Mouse (Mus musculus) stomach, embryonic 14.5 days (tissue): Measurements from ENCODE around the gene Psg18. TPM values are rescaled to one million over a fixed set of nuclear protein-coding genes. Genes with fewer than 3 reads are reported as not detected.
"Not testable (repeated sequence)": the region's sequence is repeated elsewhere in the genome, so short reads cannot be mapped to it uniquely, and the experiment has no call there.

Source experiments
- ATAC-seq: fragments of 200-750 bp; cut with Nextera tagmentation; 2 replicates; pipeline ENCODE4 v1.8.0; 2017; ENCODE audit warnings: low read depth, moderate TSS enrichment; ENCODE audit not compliant: insufficient number of reproducible peaks, insufficient read depth, low FRiP score
- H3K27ac ChIP-seq: fragments of 300-500 bp; sonication (generic); 2 replicates; pipeline ENCODE4 v1.5.1; 2014; ENCODE audit warnings: mild to moderate bottlenecking, low read length, moderate library complexity, mixed read lengths
- H3K27me3 ChIP-seq: fragments of 300-500 bp; sonication (generic); 2 replicates; pipeline ENCODE4 v1.6.1; 2014; ENCODE audit warnings: low read length, control low read depth, mixed read lengths; ENCODE audit not compliant: control insufficient read depth, insufficient read depth
- H3K36me3 ChIP-seq: fragments of 300-500 bp; sonication (generic); 2 replicates; pipeline ENCODE4 v1.6.1; 2014; ENCODE audit warnings: mild to moderate bottlenecking, control low read depth, low read length, moderate library complexity, mixed read lengths; ENCODE audit not compliant: control insufficient read depth, insufficient read depth
- H3K4me1 ChIP-seq: fragments of 300-500 bp; sonication (generic); 2 replicates; pipeline ENCODE4 v1.6.1; 2014; ENCODE audit warnings: low read length, control low read depth, mixed read lengths; ENCODE audit not compliant: control insufficient read depth, insufficient read depth
- H3K4me2 ChIP-seq: fragments of 300-500 bp; sonication (generic); replicated peaks from 2 replicates; pipeline ENCODE4 v1.6.1; 2014; ENCODE audit warnings: low read depth, low read length, control low read depth
- H3K4me3 ChIP-seq: fragments of 300-500 bp; sonication (generic); 2 replicates; pipeline ENCODE4 v1.5.1; 2014; ENCODE audit warnings: low read depth, low read length, control low read depth
- H3K9ac ChIP-seq: fragments of 300-500 bp; sonication (generic); replicated peaks from 2 replicates; pipeline ENCODE4 v1.6.1; 2014; ENCODE audit warnings: low read depth, mild to moderate bottlenecking, control low read depth, low read length, moderate library complexity, mixed read lengths
- H3K9me3 ChIP-seq: fragments of 300-500 bp; sonication (generic); 2 replicates; pipeline ENCODE4 v1.6.1; 2016; ENCODE audit warnings: low read depth, low read length, control low read depth; ENCODE audit not compliant: control insufficient read depth
- WGBS: fragments of 180-500 bp; shearing (Covaris S2); extraction: QIAGEN DNeasy Blood & Tissue Kit; methylation state at CpG from one replicate; pipeline ENCODE4 v1.1.7; 2014; 5-methylcytosine and 5-hydroxymethylcytosine counted together
- polyA plus RNA-seq: library from polyadenylated mRNA; unstranded; fragments of >200 nt; fragmentation: Nextera tagmentation; extraction: Ambion mirVana; gene quantifications from 2 replicates; pipeline ENCODE4 v1.2.1, GENCODE M21; 2014

Psg18 gene
- polyA plus RNA-seq: not detected in 2 replicates

GRCm38 (mm10) chr7:18354909-18355308, at the start of gene Psg18:
Psg18 (minus strand) TSS chr7:18355009.
- not testable (repeated sequence) for H3K36me3 ChIP-seq, H3K9me3 ChIP-seq, H3K4me1 ChIP-seq, ATAC-seq, H3K27me3 ChIP-seq, H3K4me2 ChIP-seq, H3K27ac ChIP-seq, H3K4me3 ChIP-seq, H3K9ac ChIP-seq
- WGBS: 71% methylated on average over 3 of the region's 3 CpGs

DNA sequence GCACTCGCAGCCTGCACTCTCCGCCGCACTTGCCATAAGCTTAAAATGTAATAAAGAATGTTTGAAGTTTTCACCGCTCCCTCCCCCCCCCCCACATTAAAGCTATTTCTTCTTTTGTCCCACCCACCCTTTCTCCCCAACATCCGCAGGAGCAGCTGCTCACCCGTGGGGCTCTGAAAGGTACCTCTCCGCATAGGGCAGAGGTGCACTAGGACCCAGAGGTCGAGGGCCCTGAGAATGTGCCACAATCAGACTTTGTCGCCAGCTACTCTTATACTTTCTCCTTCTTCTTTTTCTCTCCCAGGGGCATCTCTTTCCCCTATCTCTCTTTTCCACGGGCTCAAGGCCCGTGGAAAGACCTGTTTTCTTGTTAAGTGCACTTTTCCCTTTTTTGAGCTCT, 48.6 kb upstream of the Psg18 start:
- 39% methylated on average over 11 of the region's 11 CpGs for WGBS
- Histone ChIP-seq H3K36me3 (no peaks in the 10 kb centered on the region), H3K4me3 (no peak overlapping the region)

GRCm38 (mm10) chr7:18402527-18403237, 47.9 kb upstream of the Psg18 start:
- Histone ChIP-seq H3K9me3 (peaks cover 6% of the 10 kb centered on the region; the same call in 1 of the 2 replicates), H3K9ac (no peak overlapping the region), H3K27ac (no peak overlapping the region), H3K36me3 (no peaks in the 10 kb centered on the region), H3K4me3 (no peak overlapping the region), H3K27me3 (no peaks in the 10 kb centered on the region), H3K4me1 (no peaks in the 10 kb centered on the region), H3K4me2 (no peak overlapping the region)
- WGBS: 41% methylated on average over 35 of the region's 35 CpGs
- ATAC-seq: peak; percentile 33

More for the DNA sequence above, 48.6 kb upstream of the Psg18 start:
- no peaks in the 10 kb centered on the region for H3K27me3 ChIP-seq
- H3K9me3 ChIP-seq: peaks cover 6% of the 10 kb centered on the region; the same call in 1 of the 2 replicates
- H3K9ac ChIP-seq: no peak overlapping the region
- no peak overlapping the region for H3K27ac ChIP-seq
- no peak overlapping the region for H3K4me2 ChIP-seq
- no peaks in the 10 kb centered on the region for H3K4me1 ChIP-seq
- ATAC-seq: no peak

GRCm38 (mm10) chr7:18391483-18391882, 36.7 kb upstream of the Psg18 start:
- not testable (repeated sequence) for ATAC-seq, H3K27ac ChIP-seq, H3K27me3 ChIP-seq, H3K9ac ChIP-seq, H3K4me3 ChIP-seq, H3K9me3 ChIP-seq, H3K4me2 ChIP-seq, H3K4me1 ChIP-seq, H3K36me3 ChIP-seq
- WGBS: 66% methylated on average over 4 of the region's 4 CpGs

DNA sequence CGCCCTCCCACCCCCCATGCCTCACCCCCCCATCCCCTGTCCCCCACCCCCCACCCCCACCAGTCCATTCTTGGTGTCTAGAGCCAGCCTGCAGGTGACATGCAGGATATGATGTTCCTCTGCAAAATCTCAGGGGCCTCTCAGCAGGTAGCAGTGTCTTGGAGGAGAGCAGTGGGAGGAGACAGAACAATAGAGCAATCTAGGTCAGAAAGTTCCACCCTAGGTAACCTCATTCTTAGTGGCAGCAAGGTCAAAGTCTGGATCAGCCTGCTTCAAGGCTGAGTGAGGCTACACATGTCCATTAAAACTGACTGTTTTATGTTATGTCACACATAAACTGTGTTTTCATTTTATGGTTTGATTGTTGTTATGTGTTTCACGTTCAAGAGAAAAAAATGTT, 23.5 kb upstream of the Psg18 start:
- no peaks in the 10 kb centered on the region for H3K4me1 ChIP-seq
- H3K27ac ChIP-seq: no peak overlapping the region
- ATAC-seq: no peak
- no peak overlapping the region for H3K4me2 ChIP-seq
- no peak overlapping the region for H3K9ac ChIP-seq
- 45% methylated on average over 2 of the region's 2 CpGs for WGBS
- H3K4me3 ChIP-seq: no peak overlapping the region
- no peaks in the 10 kb centered on the region for H3K36me3 ChIP-seq
- H3K27me3 ChIP-seq: no peaks in the 10 kb centered on the region
- H3K9me3 ChIP-seq: peaks cover 12% of the 10 kb centered on the region; the same call in 1 of the 2 replicates

DNA sequence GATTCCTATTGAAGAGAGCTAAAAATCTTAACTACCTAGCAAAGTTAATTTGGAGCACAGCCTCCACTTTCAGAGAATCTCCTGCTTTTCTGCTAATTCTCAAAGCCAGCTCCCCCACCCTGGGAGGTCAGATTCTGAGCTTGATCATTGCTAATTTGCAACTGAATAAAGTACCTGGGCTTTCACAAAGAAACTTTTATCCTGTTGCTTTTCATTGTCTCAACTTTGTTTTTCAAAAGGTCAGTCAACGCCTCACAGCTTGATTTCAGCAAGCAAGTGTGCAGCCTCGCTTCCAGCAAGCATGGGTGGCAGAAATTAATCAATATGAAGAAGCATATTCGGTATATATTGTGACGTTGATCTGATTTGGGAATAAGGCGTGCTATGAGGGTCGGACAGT, 19.4 kb downstream of the Psg18 start:
- H3K9ac ChIP-seq, H3K27ac ChIP-seq, H3K9me3 ChIP-seq, ATAC-seq, H3K4me3 ChIP-seq, H3K4me1 ChIP-seq, H3K4me2 ChIP-seq, H3K36me3 ChIP-seq, H3K27me3 ChIP-seq: not testable (repeated sequence)
- WGBS: 76% methylated on average over 6 of the region's 6 CpGs

Other genes with a start within 250 kb of the Psg18 start
- not detected in 2 replicates for gene Igfl3, start 178.5 kb downstream of the Psg18 start, polyA plus RNA-seq
- gene Mill1, start 109.7 kb downstream of the Psg18 start, polyA plus RNA-seq: not detected in 2 replicates
- gene Psg28, start 77.0 kb upstream of the Psg18 start, polyA plus RNA-seq: not detected in 2 replicates
- gene Psg26, start 129.2 kb upstream of the Psg18 start, polyA plus RNA-seq: not detected in 2 replicates
- 0.10 and 0.25 TPM in 2 replicates for gene Psg25, start 177.3 kb upstream of the Psg18 start, polyA plus RNA-seq
- not detected in 2 replicates for gene Psg27, start 212.3 kb upstream of the Psg18 start, polyA plus RNA-seq